Mouse (Mus musculus) thymus, adult 2 months (tissue): ENCODE measurements around the gene Col25a1. TPM values are rescaled to one million over a fixed set of nuclear protein-coding genes. Genes with fewer than 3 reads are reported as not detected.

Experiments used
- DNase-seq: peaks from one replicate; pipeline ENCODE4 v3.0.0; 2021
- H3K27ac ChIP-seq: fragments of 200-500 bp; 2 replicates; pipeline ENCODE4 v1.5.1; 2012; ENCODE audit warnings: low read length, control low read depth; ENCODE audit not compliant: control insufficient read depth, insufficient read depth
- H3K27me3 ChIP-seq: fragments of 200-500 bp; 2 replicates; pipeline ENCODE4 v1.6.1; 2012; ENCODE audit warnings: mild to moderate bottlenecking, low read length, moderate library complexity, mixed read lengths; ENCODE audit not compliant: control insufficient read depth, insufficient read depth
- H3K36me3 ChIP-seq: fragments of 200-500 bp; 2 replicates; pipeline ENCODE4 v1.6.1; 2012; ENCODE audit warnings: mild to moderate bottlenecking, low read length, moderate library complexity; ENCODE audit not compliant: control insufficient read depth, insufficient read depth
- H3K4me1 ChIP-seq: fragments of 200-500 bp; replicated peaks from 2 replicates; pipeline ENCODE4 v1.6.1; 2012; ENCODE audit warnings: low read length; ENCODE audit not compliant: control insufficient read depth, insufficient read depth
- H3K4me3 ChIP-seq: fragments of 200-500 bp; 2 replicates; pipeline ENCODE4 v1.5.1; 2012; ENCODE audit warnings: mild to moderate bottlenecking, low read length, control low read depth, moderate library complexity; ENCODE audit not compliant: control insufficient read depth, insufficient read depth
- CTCF ChIP-seq: fragments of 200-500 bp; IDR thresholded peaks from 2 replicates; pipeline ENCODE4 v1.5.1; 2012; ENCODE audit warnings: mild to moderate bottlenecking, control low read depth, low read length, moderate library complexity, borderline replicate concordance; ENCODE audit not compliant: control insufficient read depth, poor library complexity, insufficient read depth; ENCODE audit errors: extremely low read depth
- POLR2A ChIP-seq: fragments of 200-500 bp; IDR thresholded peaks from 2 replicates; pipeline ENCODE4 v1.6.1; 2012; ENCODE audit warnings: mild to moderate bottlenecking, low read length, control low read depth, moderate library complexity; ENCODE audit not compliant: control insufficient read depth, poor library complexity, insufficient read depth; ENCODE audit errors: extremely low read depth
- WGBS: fragments of 180-500 bp; shearing (Covaris S2); methylation state at CpG from one replicate; pipeline ENCODE4 v1.1.7; 2018; 5-methylcytosine and 5-hydroxymethylcytosine counted together
- polyA plus RNA-seq: library from polyadenylated mRNA; depleted of rRNA; stranded (reverse); fragments of >200 nt; gene quantifications from 2 replicates; pipeline ENCODE4 v1.2.3, GENCODE M21; 2012; rRNA removed

The Col25a1 gene
- polyA plus RNA-seq, 1 experiment: not detected

DNA sequence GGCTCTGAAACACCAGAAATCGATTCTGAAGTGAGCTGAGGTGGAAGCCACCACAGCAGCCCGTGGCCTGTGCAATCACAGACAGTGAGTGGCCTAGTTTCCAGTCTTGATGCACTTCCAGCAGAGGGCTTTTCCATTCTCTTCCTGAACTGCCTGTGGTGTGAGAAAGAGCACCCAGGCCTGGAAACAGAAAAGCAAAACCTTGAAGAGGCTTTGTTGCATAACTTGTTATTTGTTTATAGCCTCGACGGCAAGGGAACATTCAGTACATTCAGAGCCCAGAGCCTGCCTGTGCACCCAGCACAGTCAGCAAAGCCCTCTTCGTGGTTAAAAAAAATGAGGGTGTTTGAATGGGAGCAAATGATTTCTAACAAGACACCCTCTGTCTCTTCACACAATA is 502.6 kb downstream of the Col25a1 start:
- WGBS: 82% methylated on average over 5 of the region's 5 CpGs
- no peak overlapping the region for H3K27ac ChIP-seq
- TF ChIP-seq CTCF (no peak), POLR2A (no peak)

DNA sequence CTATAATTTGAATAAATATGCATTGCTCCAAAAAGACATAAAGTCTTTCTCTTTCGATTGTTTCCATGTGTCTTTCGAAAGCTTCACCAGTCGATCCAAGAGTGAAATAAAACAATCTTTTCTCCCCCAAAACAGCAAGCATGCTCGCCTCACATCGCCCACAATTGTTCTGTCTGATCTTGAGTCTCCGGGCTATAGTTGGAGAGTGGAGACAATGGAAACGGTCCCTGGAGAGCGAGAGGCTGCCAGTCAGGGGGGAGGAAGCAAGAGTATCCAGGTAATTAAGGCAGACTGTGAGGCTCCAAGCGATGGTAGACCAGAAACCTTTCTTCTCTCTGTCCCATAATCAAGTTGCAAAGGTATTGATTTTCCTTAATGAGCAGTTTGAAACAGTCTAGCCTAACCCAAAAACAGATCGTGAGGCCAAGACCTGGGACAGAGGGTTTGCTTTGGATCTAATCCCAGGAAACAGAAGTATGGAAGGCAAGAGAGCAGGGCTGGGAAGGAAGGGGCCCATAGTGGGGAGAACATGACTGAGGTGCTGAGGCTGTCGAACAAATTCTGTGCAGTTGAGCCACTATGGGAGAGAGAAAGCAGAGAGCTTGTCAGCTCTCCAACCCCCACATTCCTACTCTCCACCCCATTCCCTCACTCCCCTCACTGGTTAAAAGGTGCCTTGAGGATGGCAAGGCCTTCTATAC is 515.0 kb downstream of the Col25a1 start:
- no peaks in the 10 kb centered on the region for H3K27me3 ChIP-seq
- TF ChIP-seq POLR2A (no peak), CTCF (no peak)
- H3K36me3 ChIP-seq: no peaks in the 10 kb centered on the region
- no peak for DNase-seq
- H3K27ac ChIP-seq: no peak overlapping the region
- no peaks in the 10 kb centered on the region for H3K4me1 ChIP-seq
- H3K4me3 ChIP-seq: no peak overlapping the region
- WGBS: 88% methylated on average over 11 of the region's 11 CpGs

More for the DNA sequence above, 502.6 kb downstream of the Col25a1 start:
- no peaks in the 10 kb centered on the region for H3K36me3 ChIP-seq
- no peaks in the 10 kb centered on the region for H3K27me3 ChIP-seq
- no peak for DNase-seq
- H3K4me3 ChIP-seq: no peak overlapping the region
- no peaks in the 10 kb centered on the region for H3K4me1 ChIP-seq

Other genes starting within 250 kb of the Col25a1 start
- 82.6 and 86.1 TPM in 2 replicates for gene Casp6, start 230.1 kb upstream of the Col25a1 start, polyA plus RNA-seq
- gene Mcub, start 161.3 kb upstream of the Col25a1 start, polyA plus RNA-seq: 11.6 and 13.1 TPM in 2 replicates
- gene Sec24b, start 69.9 kb upstream of the Col25a1 start, polyA plus RNA-seq: 149 and 171 TPM in 2 replicates